Mouse (Mus musculus) retina, embryonic 14.5 days (tissue): ENCODE results near the gene Dync1li2.

Experiments
- DNase-seq: peaks from one replicate; pipeline ENCODE4 v3.0.0-alpha.2; 2015; ENCODE audit warnings: low spot score

Gene Dync1li2

GRCm38 (mm10) chr8:104380269-104380668 is 62.6 kb downstream of the Dync1li2 start:
- DNase-seq: no peak

- no peak for DNase-seq
These were observed 63.5 kb downstream of the Dync1li2 start for GRCm38 (mm10) chr8:104379301-104379836.

DNA sequence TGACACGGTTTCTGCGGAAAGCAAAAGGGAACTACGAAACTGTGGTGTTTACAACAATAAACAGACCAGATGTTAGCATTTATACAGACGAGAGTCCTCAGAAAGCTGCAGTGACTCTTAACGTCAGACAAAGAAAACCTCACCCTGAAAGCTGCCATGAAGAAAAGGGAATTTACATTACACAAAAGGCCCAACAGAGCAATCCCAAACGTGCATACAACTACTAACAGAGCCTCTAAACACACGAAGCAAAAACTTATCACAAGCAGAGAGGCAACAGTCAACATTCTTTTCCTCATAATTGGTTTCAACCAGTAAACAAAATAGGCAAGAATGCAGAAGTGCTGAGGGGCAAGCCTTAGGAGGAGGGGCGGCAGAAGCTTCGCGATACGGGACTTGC is 66.2 kb downstream of the Dync1li2 start:
- DNase-seq: no peak

- no peak for DNase-seq
These were observed 66.9 kb downstream of the Dync1li2 start for GRCm38 (mm10) chr8:104375959-104376358.

- DNase-seq: no peak
These were observed 67.7 kb downstream of the Dync1li2 start for GRCm38 (mm10) chr8:104374864-104375846.

DNA sequence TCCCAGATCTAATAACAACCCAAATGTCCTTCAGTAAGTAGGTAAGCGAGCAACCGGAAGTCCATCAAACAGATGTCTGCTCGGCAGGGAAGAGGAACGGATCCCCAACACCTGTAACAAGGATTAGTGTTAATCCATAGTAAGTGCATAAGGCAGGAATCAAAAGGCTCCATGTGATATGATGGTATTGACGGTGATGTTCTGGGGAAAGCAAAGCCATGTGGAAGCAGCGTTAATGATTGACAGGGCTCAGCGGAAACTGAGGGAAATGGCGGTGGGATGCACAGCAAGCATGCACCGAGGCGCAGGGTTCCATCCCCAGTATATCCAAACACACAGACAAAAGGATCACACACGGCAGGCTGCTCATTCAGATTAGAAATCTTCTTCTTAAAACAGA is 68.6 kb downstream of the Dync1li2 start:
- no peak for DNase-seq

- DNase-seq: peak; percentile 55
These were observed 69.1 kb downstream of the Dync1li2 start for GRCm38 (mm10) chr8:104373779-104374178.

DNA sequence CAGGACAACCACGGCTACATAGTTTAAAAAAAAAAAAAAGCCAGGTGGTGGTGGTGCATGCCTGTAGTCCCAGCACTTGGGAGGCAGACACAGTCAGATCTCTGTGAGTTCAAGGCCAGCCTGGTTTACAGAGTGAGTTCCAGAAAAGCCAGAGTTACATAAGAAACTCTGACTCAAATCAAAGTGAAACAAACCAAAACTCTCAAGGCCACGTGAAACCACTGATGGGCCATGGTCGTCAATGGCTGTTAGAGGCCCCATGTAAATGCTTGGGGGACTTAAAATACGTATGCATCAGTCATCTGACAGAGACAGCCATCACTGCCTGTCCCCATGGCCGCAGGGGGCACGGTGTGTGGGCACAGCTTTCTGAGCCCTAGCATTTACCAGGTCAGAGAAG is 71.7 kb downstream of the Dync1li2 start:
- no peak for DNase-seq

DNA sequence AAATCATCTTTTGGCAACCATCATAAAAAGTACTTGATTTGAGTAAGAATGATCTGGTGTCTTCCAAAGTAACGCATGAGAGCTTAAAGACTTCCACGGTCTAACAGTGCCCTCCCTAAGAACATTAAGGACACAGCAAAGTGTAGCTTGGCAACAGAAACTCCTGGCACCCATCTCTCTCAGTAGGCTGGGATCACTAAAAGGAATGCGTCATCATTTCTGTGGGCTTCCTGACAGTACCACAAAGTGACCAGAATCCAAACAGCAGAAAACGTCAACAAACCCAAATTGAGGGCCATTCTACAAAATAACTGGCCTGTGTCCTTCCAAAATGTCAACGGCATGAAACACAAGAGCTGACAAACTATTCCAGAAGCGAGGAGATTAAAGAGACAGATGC is 72.8 kb downstream of the Dync1li2 start:
- DNase-seq: no peak

DNA sequence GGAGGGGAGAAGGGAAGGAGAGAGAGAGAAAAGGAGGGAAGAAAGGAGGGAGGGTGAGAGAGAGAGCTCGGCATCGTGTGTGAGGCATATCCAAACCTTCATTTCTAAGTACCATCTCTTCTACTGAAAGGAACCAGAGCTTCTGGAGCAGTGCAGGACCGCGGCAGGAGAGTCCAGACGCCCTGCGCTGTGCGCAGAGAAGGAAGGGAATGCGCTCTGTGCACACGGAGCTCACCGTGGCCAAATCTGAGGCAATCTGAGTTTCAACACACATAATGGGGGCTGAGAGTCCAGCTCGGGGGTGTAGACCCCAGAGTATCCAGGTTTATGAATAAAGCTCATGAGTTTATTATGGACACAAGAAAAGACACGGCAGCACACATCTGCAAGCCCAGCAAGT is 73.3 kb downstream of the Dync1li2 start:
- no peak for DNase-seq
